Mouse (Mus musculus): ENCODE data around the gene 1810049J17Rik.
A peak's percentile ranks its signal among the peaks of the same experiment; 100 is the strongest.
"Not testable (repeated sequence)": the region's sequence is repeated elsewhere in the genome, so short reads cannot be mapped to it uniquely, and the experiment has no call there.

Gene 1810049J17Rik

GRCm38 (mm10) chr15:12321788-12322621 is at the start of gene 1810049J17Rik:
TSS of gene 1810049J17Rik (minus strand) at chr15:12321899.
- peak; percentile 44 for DNase-seq

DNA sequence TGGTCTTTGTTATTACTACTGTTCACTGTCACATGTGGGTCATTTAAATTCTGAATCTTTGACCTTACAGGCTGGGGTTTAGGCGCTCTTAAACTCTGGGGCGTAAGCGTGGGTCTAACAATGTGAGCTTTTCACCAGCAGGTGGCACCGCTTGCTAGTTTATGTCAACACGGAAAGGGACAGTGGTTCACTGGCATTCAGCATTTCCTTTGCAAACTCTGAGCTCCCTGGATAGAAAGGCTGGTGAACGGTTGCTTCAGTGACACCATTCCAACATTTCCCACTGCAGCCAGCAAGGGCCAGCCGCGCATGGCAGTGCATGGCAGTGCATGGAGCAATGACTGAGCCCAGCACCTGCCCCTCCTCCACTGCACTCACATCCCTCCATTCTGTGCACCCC is 49.5 kb upstream of the 1810049J17Rik start:
- peak; percentile 56 for DNase-seq

DNA sequence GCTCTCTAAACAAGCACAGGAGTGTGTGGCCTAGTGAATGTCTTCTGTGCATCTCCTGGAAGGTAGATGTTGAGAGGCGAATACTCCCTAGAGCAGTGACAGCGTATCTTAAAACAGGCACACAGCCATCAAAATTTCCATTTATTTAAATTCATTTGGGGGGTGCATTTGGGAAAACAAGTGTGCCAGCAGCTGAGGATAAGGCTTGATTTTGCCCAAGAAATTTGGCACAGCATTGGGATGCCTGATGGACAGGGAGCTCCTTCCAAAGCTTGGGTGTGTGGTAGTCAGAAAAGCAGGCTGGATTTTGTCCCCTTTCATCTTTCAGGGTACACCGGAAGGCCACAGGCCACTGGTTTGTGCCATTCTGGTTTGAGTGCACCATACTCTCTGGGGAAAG is 48.4 kb upstream of the 1810049J17Rik start:
- DNase-seq = no peak

DNA sequence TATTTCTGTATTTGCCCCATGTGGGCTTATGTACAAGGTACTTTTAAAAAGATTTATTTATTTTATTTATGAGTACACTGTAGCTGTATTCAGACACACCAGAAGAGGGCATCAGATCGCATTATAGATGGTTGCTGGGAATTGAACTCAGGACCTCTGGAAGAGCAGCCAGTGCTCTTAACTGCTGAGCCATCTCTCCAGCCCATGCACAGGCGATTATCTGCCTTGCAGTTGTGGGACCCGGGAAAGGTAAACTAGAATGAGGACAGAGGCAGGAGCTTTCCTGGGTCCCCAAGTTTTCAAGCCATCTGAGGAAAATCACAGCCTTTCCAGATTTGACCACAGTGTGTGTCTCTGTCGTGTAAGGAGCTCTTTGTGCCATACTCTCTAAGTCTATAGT is 47.2 kb upstream of the 1810049J17Rik start:
- no peak for DNase-seq

DNA sequence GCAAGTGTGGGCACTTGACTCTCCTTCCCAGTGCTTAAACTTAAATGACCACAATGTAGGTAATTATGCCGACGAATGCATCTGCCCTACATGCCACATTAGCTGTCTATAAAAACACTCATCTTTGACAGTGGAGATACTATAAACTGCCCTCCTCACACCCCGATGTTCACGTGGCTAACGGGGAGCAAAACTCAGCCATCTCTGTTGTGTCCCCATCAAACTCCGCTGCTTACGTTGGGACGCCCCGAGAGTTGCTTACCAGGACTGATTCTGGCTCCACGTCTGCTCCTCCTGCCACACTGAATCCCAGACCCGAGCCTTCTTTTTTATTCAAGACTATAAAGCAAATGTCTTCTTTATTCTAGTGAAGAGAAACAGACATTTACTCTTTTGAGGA is 46.7 kb upstream of the 1810049J17Rik start:
- DNase-seq = no peak

- DNase-seq = peak; percentile 35
These were observed 45.8 kb upstream of the 1810049J17Rik start for GRCm38 (mm10) chr15:12367306-12368080.

- DNase-seq = not testable (repeated sequence)
These were observed 45.0 kb upstream of the 1810049J17Rik start for GRCm38 (mm10) chr15:12366580-12367305.

GRCm38 (mm10) chr15:12366072-12366469 is 44.4 kb upstream of the 1810049J17Rik start:
- no peak for DNase-seq

DNA sequence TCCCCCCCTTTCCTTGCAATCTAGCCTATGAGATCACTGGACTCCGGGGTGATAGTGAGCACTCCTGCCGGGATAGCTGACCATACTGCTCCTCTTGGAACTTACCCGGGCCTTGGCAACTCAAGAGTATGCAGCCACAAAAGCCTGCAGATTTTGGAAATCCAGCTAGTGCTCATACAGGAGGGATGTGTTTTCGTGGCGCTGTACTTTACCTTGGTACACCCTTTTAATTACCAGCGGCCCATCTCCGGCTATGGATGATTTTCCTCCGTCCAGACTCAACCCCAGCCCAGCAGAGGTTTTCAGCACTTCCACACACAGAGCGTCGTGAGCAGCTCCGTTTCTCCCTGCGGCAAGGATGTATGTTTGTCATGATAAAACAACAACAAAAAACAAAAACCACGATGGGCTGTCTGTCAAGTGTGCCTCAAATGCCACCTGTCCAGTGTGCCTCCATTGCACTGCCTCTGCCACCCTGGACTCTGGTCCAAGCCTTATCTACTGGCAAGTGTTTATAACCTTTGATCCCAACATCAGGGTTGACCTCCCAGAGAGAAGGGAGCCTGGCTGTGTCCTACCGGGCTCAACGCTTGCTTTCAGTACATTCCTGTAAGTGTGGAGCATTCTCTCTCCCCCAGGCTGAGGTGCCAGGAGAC is 43.8 kb upstream of the 1810049J17Rik start:
- no peak for DNase-seq

GRCm38 (mm10) chr15:12364096-12364495 is 42.4 kb upstream of the 1810049J17Rik start:
- DNase-seq = no peak

DNA sequence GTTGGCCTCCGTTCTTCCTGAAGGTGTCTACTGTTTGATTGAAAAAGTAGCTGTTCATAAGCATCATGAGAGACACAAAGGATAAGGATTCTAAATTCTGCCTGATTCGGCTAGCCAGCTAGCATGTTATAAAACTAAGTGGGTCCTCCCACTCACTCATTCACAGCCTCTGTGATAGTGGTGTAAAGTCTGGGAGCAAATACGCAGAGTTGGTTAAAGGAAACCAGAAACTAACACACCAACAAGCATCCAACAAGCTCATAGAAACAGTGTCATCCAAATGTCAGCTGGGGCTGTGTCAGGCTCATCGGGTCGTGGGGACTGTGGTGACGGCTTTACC is 41.0 kb upstream of the 1810049J17Rik start:
- DNase-seq = no peak

DNA sequence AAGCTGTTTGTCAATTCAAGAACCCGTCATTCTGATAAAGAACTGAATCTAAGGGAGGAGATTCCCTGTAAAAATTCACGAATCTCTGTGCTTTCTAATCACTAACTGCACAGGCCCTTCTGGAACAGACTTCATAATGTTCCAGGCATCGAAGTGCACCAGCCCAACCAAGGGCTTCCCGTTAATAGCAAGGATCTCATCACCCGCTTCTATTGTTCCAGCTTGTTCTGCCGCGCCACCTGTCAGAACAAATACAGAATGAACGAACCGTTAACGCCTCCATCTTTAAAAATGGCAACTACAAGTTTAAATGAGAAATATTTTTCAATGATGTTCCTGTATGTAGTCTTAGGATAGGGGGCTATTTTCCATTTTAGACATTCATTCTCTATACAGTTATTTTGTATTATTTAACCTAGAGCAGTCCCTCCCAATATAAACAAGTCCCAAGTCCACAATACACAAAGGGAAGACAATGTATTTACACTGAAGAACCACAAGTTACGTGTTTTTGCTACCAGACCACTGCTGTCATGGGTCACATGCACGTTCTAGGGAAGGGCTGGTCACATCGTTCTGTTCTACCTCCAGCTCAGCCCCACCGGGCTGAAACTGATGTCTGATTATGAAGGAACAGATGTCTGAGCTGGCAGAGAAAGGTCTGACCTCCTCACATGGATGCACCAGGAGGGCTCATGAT is 40.5 kb upstream of the 1810049J17Rik start:
- no peak for DNase-seq

GRCm38 (mm10) chr15:12360519-12361212 is 39.0 kb upstream of the 1810049J17Rik start:
- DNase-seq = no peak

DNA sequence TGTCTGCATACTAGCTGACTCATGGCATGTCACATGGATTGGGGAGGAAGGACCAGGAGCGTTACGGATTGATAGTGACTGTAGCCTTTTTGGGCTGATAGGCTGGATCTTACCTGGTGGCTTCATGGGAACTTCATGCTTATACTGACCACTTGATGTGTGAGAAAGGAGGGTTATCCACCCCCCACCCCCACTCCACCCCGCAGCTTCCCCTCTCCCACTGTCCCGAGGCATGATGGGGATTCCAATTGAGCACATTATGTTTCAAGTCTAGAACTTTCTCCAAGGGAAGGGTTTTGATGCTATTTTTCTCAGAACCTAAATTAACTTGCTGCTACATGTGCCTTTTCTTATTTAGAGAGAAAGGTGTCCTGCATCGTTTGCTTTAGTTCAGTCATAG is 36.7 kb upstream of the 1810049J17Rik start:
- no peak for DNase-seq

GRCm38 (mm10) chr15:12357459-12357858 is 35.8 kb upstream of the 1810049J17Rik start:
- no peak for DNase-seq

DNA sequence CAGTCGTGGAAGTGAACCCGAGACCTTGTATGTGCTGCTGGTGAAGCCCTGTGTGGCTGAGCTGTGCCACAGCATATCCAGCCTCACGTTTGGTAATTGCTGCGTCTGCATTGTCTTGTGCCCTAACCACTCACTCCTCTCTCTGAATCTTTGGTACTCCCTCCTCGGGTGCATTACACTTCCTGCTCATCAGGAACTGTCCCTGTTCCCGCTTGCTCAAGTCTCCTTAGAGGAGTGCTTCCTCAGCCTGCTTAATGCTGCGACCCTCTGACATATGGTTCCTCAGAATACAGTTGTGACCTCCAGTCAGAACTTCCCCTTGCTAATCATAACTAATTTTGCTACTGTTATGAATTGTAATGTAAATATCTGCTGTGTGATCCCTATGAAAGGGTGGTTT is 34.2 kb upstream of the 1810049J17Rik start:
- DNase-seq = no peak

DNA sequence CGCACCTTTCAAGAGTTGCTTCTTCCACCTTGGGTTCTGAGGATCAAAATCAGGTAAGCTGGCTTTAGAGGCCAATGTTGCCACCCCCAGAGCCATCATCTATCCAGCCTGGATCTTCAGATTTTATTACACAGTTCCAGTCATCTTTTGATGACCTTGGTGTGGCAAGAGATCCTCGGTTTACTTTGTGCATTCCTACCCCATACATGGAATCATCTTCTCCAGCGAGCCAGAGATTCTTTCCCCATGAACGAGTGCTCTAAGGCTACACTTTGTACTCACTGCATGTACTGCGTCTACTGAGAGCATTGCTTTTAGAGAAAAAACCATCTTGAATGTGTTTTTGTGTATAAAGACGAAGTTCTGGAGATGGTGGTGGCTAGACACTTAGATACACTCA is 33.6 kb upstream of the 1810049J17Rik start:
- DNase-seq = no peak

GRCm38 (mm10) chr15:12354281-12354810 is 32.6 kb upstream of the 1810049J17Rik start:
- DNase-seq = no peak

DNA sequence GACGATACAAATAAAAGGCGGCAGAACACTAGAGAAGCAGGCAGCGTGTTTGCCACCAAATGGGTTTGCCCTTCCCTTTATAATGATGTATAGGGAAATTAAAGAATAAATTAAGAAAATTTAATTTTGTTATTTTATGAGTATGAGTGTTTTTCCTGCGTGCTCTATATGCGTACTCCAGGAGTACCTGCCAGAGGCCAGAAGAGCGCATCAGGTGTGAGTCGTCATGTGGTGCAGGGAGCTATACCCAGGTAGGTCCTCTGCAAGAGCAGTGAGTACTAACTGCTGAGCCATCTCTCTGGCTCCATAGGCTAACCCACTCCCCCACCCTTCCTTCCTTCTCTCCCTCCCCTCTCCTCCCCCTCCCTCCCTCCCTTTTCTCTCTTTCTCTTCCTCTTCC is 29.8 kb upstream of the 1810049J17Rik start:
- no peak for DNase-seq

- no peak for DNase-seq
These were observed 28.1 kb upstream of the 1810049J17Rik start for GRCm38 (mm10) chr15:12349840-12350239.

DNA sequence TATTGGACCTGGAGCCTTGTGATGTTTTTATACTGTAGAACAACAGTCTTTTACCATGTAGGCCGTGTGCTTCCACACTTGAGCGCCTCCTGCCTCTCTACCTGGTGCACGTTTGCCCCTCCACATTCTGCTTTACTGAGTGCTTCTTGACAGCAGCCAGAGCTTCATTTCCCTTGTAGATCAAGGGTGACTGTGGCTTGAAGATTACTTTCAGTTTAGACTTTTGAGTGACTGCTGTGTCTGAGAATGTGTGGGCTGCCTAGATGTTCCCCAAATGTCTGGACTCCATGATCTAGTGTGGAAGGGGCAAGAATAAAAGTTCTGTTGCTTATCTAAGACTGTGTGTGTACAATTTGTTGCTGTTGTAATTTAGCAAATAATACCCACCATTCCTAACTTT is 27.3 kb upstream of the 1810049J17Rik start:
- no peak for DNase-seq

All from kidney, adult 11 months (tissue).